Mouse (Mus musculus) midbrain, embryonic 16.5 days (tissue): ENCODE measurements at regions not wholly inside any gene's neighbourhood (a gene's known extent, or its start where the extent isn't known, plus 50 kb on each side); places are given as distances from the start of the nearest gene placed in this dataset.

Experiments used
- ATAC-seq: fragments of 200-750 bp; cut with Nextera tagmentation; 2 replicates; pipeline ENCODE4 v1.8.0; 2017; ENCODE audit warnings: moderate TSS enrichment
- H3K27ac ChIP-seq: fragments of 300-500 bp; sonication (generic); 2 replicates; pipeline ENCODE4 v1.5.1; 2014; ENCODE audit warnings: mild to moderate bottlenecking, low read length, mixed read lengths
- H3K27me3 ChIP-seq: fragments of 300-500 bp; sonication (generic); 2 replicates; pipeline ENCODE4 v1.6.1; 2014; ENCODE audit warnings: low read depth, low read length, mixed read lengths; ENCODE audit not compliant: control insufficient read depth, insufficient read depth
- H3K36me3 ChIP-seq: fragments of 300-500 bp; sonication (generic); 2 replicates; pipeline ENCODE4 v1.6.1; 2014; ENCODE audit warnings: mild to moderate bottlenecking, low read length, moderate library complexity, mixed read lengths; ENCODE audit not compliant: control insufficient read depth, insufficient read depth
- H3K4me1 ChIP-seq: fragments of 300-500 bp; sonication (generic); 2 replicates; pipeline ENCODE4 v1.6.1; 2014; ENCODE audit warnings: mild to moderate bottlenecking, low read length, mixed read lengths; ENCODE audit not compliant: control insufficient read depth, insufficient read depth
- H3K4me2 ChIP-seq: fragments of 300-500 bp; sonication (generic); 2 replicates; pipeline ENCODE4 v1.6.1; 2014; ENCODE audit warnings: mild to moderate bottlenecking, low read length, mixed read lengths
- H3K4me3 ChIP-seq: fragments of 300-500 bp; sonication (generic); 2 replicates; pipeline ENCODE4 v1.5.1; 2014; ENCODE audit warnings: low read depth, mild to moderate bottlenecking, low read length, moderate library complexity, mixed read lengths
- H3K9ac ChIP-seq: fragments of 300-500 bp; sonication (generic); 2 replicates; pipeline ENCODE4 v1.6.1; 2014; ENCODE audit warnings: low read depth, low read length, mixed read lengths
- H3K9me3 ChIP-seq: fragments of 300-500 bp; sonication (generic); replicated peaks from 2 replicates; pipeline ENCODE4 v1.6.1; 2014; ENCODE audit warnings: mild to moderate bottlenecking, low read length, mixed read lengths; ENCODE audit not compliant: control insufficient read depth, poor library complexity, severe bottlenecking
- WGBS: fragments of 180-500 bp; shearing (Covaris S2); extraction: QIAGEN DNeasy Blood & Tissue Kit; methylation state at CpG from one replicate; pipeline ENCODE4 v1.1.7; 2014; 5-methylcytosine and 5-hydroxymethylcytosine counted together

GRCm38 (mm10) chr3:66422445-66423037, 125.9 kb upstream of the Veph1 start:
- no peak overlapping the region for H3K4me3 ChIP-seq
- H3K4me2 ChIP-seq = no peak overlapping the region
- peaks cover 5% of the 10 kb centered on the region; the same call in 1 of the 2 replicates for H3K4me1 ChIP-seq
- no peak overlapping the region for H3K27ac ChIP-seq
- H3K9ac ChIP-seq = no peak overlapping the region
- ATAC-seq = peak; percentile 79
- H3K27me3 ChIP-seq = no peaks in the 10 kb centered on the region; the same call in 1 of the 2 replicates
- H3K36me3 ChIP-seq = no peaks in the 10 kb centered on the region
- 32% methylated on average over 6 of the region's 6 CpGs for WGBS
- no peaks in the 10 kb centered on the region for H3K9me3 ChIP-seq

GRCm38 (mm10) chr3:66410706-66411277, 114.2 kb upstream of the Veph1 start:
- 14% methylated on average over 11 of the region's 11 CpGs for WGBS
- Histone ChIP-seq H3K9me3 (no peaks in the 10 kb centered on the region), H3K27ac (peak overlapping the region; percentile 62), H3K36me3 (no peaks in the 10 kb centered on the region), H3K27me3 (no peaks in the 10 kb centered on the region), H3K4me3 (peak overlapping the region; percentile 32), H3K4me1 (peaks cover 10% of the 10 kb centered on the region; the same call in 1 of the 2 replicates), H3K4me2 (peak overlapping the region; percentile 63), H3K9ac (peak overlapping the region; percentile 56)
- peak; percentile 85 for ATAC-seq

- WGBS = 91% methylated on average over 7 of the region's 7 CpGs
- H3K4me2 ChIP-seq = no peak overlapping the region
Observed at GRCm38 (mm10) chr3:66408791-66409190, 112.2 kb upstream of the Veph1 start.

GRCm38 (mm10) chr3:66405645-66406044, 109.0 kb upstream of the Veph1 start:
- Histone ChIP-seq H3K4me3 (no peak overlapping the region), H3K9ac (no peak overlapping the region), H3K4me1 (no peaks in the 10 kb centered on the region), H3K9me3 (no peaks in the 10 kb centered on the region), H3K36me3 (no peaks in the 10 kb centered on the region), H3K27me3 (no peaks in the 10 kb centered on the region), H3K4me2 (no peak overlapping the region), H3K27ac (no peak overlapping the region)
- no peak for ATAC-seq
- WGBS = 85% methylated on average over 4 of the region's 4 CpGs

More at GRCm38 (mm10) chr3:66408791-66409190, 112.2 kb upstream of the Veph1 start:
- no peak overlapping the region for H3K4me3 ChIP-seq
- no peaks in the 10 kb centered on the region for H3K9me3 ChIP-seq
- H3K27me3 ChIP-seq = no peaks in the 10 kb centered on the region
- no peak for ATAC-seq
- H3K4me1 ChIP-seq = peaks cover 10% of the 10 kb centered on the region; the same call in 1 of the 2 replicates
- no peaks in the 10 kb centered on the region for H3K36me3 ChIP-seq
- H3K9ac ChIP-seq = no peak overlapping the region
- H3K27ac ChIP-seq = no peak overlapping the region

- Histone ChIP-seq H3K27me3 (no peaks in the 10 kb centered on the region), H3K36me3 (no peaks in the 10 kb centered on the region), H3K4me3 (no peak overlapping the region), H3K4me2 (no peak overlapping the region), H3K4me1 (no peaks in the 10 kb centered on the region), H3K27ac (no peak overlapping the region), H3K9ac (no peak overlapping the region), H3K9me3 (no peaks in the 10 kb centered on the region)
- 100% methylated on average over 2 of the region's 2 CpGs for WGBS
- no peak for ATAC-seq
Observed at GRCm38 (mm10) chr3:66403707-66404106, 107.1 kb upstream of the Veph1 start.

- Histone ChIP-seq H3K4me1 (no peaks in the 10 kb centered on the region), H3K27ac (no peak overlapping the region), H3K9ac (no peak overlapping the region), H3K4me2 (no peak overlapping the region), H3K27me3 (no peaks in the 10 kb centered on the region), H3K36me3 (no peaks in the 10 kb centered on the region), H3K9me3 (no peaks in the 10 kb centered on the region), H3K4me3 (no peak overlapping the region)
- WGBS = 72% methylated on average over 16 of the region's 16 CpGs
- no peak for ATAC-seq
Observed at GRCm38 (mm10) chr3:66400791-66401568, 104.3 kb upstream of the Veph1 start.

GRCm38 (mm10) chr3:66398214-66399150, 101.8 kb upstream of the Veph1 start:
- Histone ChIP-seq H3K4me2 (no peak overlapping the region), H3K9ac (no peak overlapping the region), H3K4me1 (no peaks in the 10 kb centered on the region), H3K9me3 (no peaks in the 10 kb centered on the region), H3K4me3 (no peak overlapping the region), H3K27me3 (no peaks in the 10 kb centered on the region), H3K27ac (no peak overlapping the region), H3K36me3 (no peaks in the 10 kb centered on the region)
- WGBS = 47% methylated on average over 12 of the region's 12 CpGs
- 0 out of 2 replicates have a peak, but pooled peaks have one; percentile 48 for ATAC-seq

- Histone ChIP-seq H3K9ac (no peak overlapping the region), H3K4me3 (no peak overlapping the region), H3K9me3 (no peaks in the 10 kb centered on the region), H3K36me3 (no peaks in the 10 kb centered on the region), H3K27me3 (no peaks in the 10 kb centered on the region), H3K4me1 (no peaks in the 10 kb centered on the region), H3K27ac (no peak overlapping the region), H3K4me2 (no peak overlapping the region)
- WGBS = 86% methylated on average over 14 of the region's 14 CpGs
- no peak for ATAC-seq
Observed at GRCm38 (mm10) chr3:66375088-66375910, 78.7 kb upstream of the Veph1 start.
